Mouse (Mus musculus) C2C12 (cell line): ENCODE results near the gene Mgme1.

Experiments
- CTCF ChIP-seq: IDR thresholded peaks from one replicate; pipeline ENCODE4 v1.5.1; 2011; ENCODE audit not compliant: control insufficient read depth, insufficient read depth, insufficient read length
- MAX ChIP-seq: IDR thresholded peaks from one replicate; pipeline ENCODE4 v1.6.1; 2011; ENCODE audit warnings: mild to moderate bottlenecking, control low read depth
- MYOG ChIP-seq: IDR thresholded peaks from one replicate; pipeline ENCODE4 v1.6.1; 2011; ENCODE audit not compliant: control insufficient read depth, insufficient read length; ENCODE audit errors: extremely low read depth

DNA sequence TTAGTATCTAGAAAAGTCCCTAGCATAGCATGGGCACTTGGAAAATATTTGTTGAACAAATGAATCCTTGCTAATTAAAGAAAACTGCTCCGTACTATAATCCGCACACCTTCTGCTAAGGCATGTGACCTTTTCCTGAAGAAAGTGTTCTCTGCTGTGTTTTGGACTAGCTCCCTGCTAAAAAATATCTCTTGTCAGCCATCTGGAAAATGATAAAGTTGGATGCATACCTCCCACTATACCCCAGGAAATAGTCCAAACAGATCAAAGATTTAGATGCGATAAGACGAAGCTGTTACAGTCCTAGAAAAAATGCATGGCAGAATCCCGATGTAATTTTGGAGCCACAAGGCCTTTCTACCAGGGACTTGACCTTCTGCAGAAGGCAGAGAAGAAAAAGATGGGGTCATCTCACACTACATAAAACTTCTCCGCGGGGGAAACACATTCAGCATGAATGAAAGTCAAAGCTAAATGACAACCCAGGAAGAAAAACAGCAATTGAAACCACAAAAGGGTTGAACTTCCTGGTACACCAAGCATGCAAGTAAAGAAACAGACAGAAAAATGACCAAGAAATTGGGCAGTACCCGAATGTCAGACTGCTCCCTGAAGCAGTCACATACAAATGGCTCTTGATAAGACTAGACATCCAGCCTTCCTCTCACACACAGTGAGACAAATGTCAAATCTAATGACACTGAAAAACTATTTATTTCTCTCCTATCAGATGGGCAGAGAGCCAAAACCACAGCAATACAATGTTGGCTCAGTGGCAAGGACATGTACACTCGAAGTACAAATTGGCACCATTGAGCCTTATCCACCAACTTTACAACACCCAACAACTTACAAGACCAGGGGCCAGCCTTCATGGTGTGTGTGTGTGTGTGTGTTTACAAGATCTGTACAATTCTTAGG, 29.5 kb downstream of the Mgme1 start:
- no peak for TF ChIP-seq MYOG
- TF ChIP-seq MAX: no peak
- no peak for TF ChIP-seq CTCF
